ENCODE assay signal across 14 mouse cellular contexts in genomic region chr6:146731692-146732091, GRCm38 (mm10). TPM values are rescaled to one million over a fixed set of nuclear protein-coding genes. Genes with fewer than 3 reads are reported as not detected.
DNase-seq lines count a peak whose midpoint lies in the region; ATAC-seq and TF ChIP-seq lines count a peak whose summit lies in the region.
"Had no signal": no experiment of that assay in that cellular context is flagged by ENCODE, and none has a peak within 500 bp of the region (broad histone marks: within the 10 kb centered on the region; RNA-seq: fewer than 3 reads in every experiment).

No protein-coding gene starts in this region.

- no peak for TF ChIP-seq CTCF in hindbrain, postnatal 0 days (IDR thresholded peaks at IDR 0.05; ENCODE audit: low read depth)

- no peaks in the 10 kb centered on the region for H3K36me3 ChIP-seq in heart, embryonic 12.5 days
- H3K36me3 ChIP-seq in intestine, embryonic 16.5 days (ENCODE audit: control insufficient read depth, insufficient read depth, low read length) = no peaks in the 10 kb centered on the region
- H3K36me3 ChIP-seq in intestine, embryonic 15.5 days = no peaks in the 10 kb centered on the region
- no peaks in the 10 kb centered on the region for H3K36me3 ChIP-seq in hindbrain, postnatal 0 days (ENCODE audit: insufficient read depth, low read length)
- H3K36me3 ChIP-seq: limb, embryonic 13.5 days had no signal

- DNase-seq in heart, postnatal 14 days = no peak
- DNase-seq in MN1 (ENCODE audit: low spot score) = peak; percentile 19
- no peak for DNase-seq in hindbrain, postnatal 0 days (ENCODE audit: low spot score)
- no peak for DNase-seq in lung, postnatal 10 days
- DNase-seq: adrenal gland, adult 2 months; cerebellum, adult 2 months; lung, embryonic 14.5 days; right cerebral cortex, adult 18-20 months; thymus, postnatal 36 days had no signal

- H3K9me3 ChIP-seq in heart, embryonic 12.5 days (replicated peaks) = no peaks in the 10 kb centered on the region
- no peaks in the 10 kb centered on the region for H3K9me3 ChIP-seq in intestine, embryonic 16.5 days (ENCODE audit: control insufficient read depth, low read length)
- no peaks in the 10 kb centered on the region for H3K9me3 ChIP-seq in intestine, embryonic 15.5 days
- no peaks in the 10 kb centered on the region for H3K9me3 ChIP-seq in hindbrain, postnatal 0 days (ENCODE audit: low read length)
- H3K9me3 ChIP-seq: limb, embryonic 13.5 days had no signal

- H3K9ac ChIP-seq in heart, embryonic 12.5 days = no peak overlapping the region
- H3K9ac ChIP-seq in intestine, embryonic 16.5 days (ENCODE audit: low read depth, low read length) = no peak overlapping the region
- no peak overlapping the region for H3K9ac ChIP-seq in intestine, embryonic 15.5 days
- 0 out of 2 replicates have a peak overlapping the region, but pooled peaks have one; percentile 5 for H3K9ac ChIP-seq in hindbrain, postnatal 0 days (replicated peaks; ENCODE audit: low read length)
- H3K9ac ChIP-seq: limb, embryonic 13.5 days; lung, embryonic 14.5 days had no signal

- H3K4me2 ChIP-seq in heart, embryonic 12.5 days = no peak overlapping the region
- no peak overlapping the region for H3K4me2 ChIP-seq in intestine, embryonic 16.5 days (ENCODE audit: low read depth, low read length)
- no peak overlapping the region for H3K4me2 ChIP-seq in intestine, embryonic 15.5 days (replicated peaks)
- H3K4me2 ChIP-seq in hindbrain, postnatal 0 days (ENCODE audit: low read depth, low read length) = no peak overlapping the region
- H3K4me2 ChIP-seq: limb, embryonic 13.5 days; lung, embryonic 14.5 days had no signal

- intact Hi-C loops in heart, postnatal 14 days (cut with DNase I) = no loop called here

- peaks cover 63% of the 10 kb centered on the region for H3K4me1 ChIP-seq in heart, embryonic 12.5 days (replicated peaks)
- peaks cover 21% of the 10 kb centered on the region for H3K4me1 ChIP-seq in intestine, embryonic 16.5 days (ENCODE audit: control insufficient read depth, insufficient read depth, low read length)
- peaks cover 11% of the 10 kb centered on the region for H3K4me1 ChIP-seq in intestine, embryonic 15.5 days (replicated peaks)
- 0 out of 2 replicates have a peak, but pooled peaks cover 4% of the 10 kb centered on the region for H3K4me1 ChIP-seq in hindbrain, postnatal 0 days (ENCODE audit: insufficient read depth, low read length)

- H3K27me3 ChIP-seq in heart, embryonic 12.5 days (replicated peaks) = no peaks in the 10 kb centered on the region
- H3K27me3 ChIP-seq in intestine, embryonic 16.5 days (replicated peaks; ENCODE audit: control insufficient read depth, insufficient read depth, low read length) = no peaks in the 10 kb centered on the region
- H3K27me3 ChIP-seq in intestine, embryonic 15.5 days (replicated peaks) = no peaks in the 10 kb centered on the region
- no peaks in the 10 kb centered on the region for H3K27me3 ChIP-seq in hindbrain, postnatal 0 days (ENCODE audit: insufficient read depth, low read length)
- H3K27me3 ChIP-seq: limb, embryonic 13.5 days had no signal

- whole genome bisulfite sequencing in heart, embryonic 12.5 days = 34% methylated on average over 2 of the region's 2 CpGs
- 37% methylated on average over 2 of the region's 2 CpGs for WGBS in intestine, embryonic 16.5 days
- 37% methylated on average over 2 of the region's 2 CpGs for WGBS in intestine, embryonic 15.5 days
- 32% methylated on average over 2 of the region's 2 CpGs for WGBS in hindbrain, postnatal 0 days

- H3K4me3 ChIP-seq in heart, embryonic 12.5 days = no peak overlapping the region
- H3K4me3 ChIP-seq in intestine, embryonic 16.5 days (ENCODE audit: low read length) = no peak overlapping the region
- no peak overlapping the region for H3K4me3 ChIP-seq in intestine, embryonic 15.5 days (replicated peaks)
- no peak overlapping the region for H3K4me3 ChIP-seq in hindbrain, postnatal 0 days (ENCODE audit: low read length)
- H3K4me3 ChIP-seq: limb, embryonic 13.5 days had no signal

- ATAC-seq in heart, embryonic 12.5 days (ENCODE audit: insufficient number of reproducible peaks, low FRiP score) = no peak
- 0 out of 2 replicates have a peak, but pooled peaks have one; percentile 16 for ATAC-seq in intestine, embryonic 16.5 days
- no peak for ATAC-seq in intestine, embryonic 15.5 days
- ATAC-seq in hindbrain, postnatal 0 days = no peak
- ATAC-seq: forebrain, embryonic 14.5 days had no signal

- peak overlapping the region; percentile 12; the same call in 1 of the 2 replicates for H3K27ac ChIP-seq in heart, embryonic 12.5 days (ENCODE audit: poor library complexity, severe bottlenecking)
- H3K27ac ChIP-seq in intestine, embryonic 16.5 days (ENCODE audit: low read length) = no peak overlapping the region
- H3K27ac ChIP-seq in intestine, embryonic 15.5 days = no peak overlapping the region
- H3K27ac ChIP-seq in hindbrain, postnatal 0 days = peak overlapping the region; percentile 15; the same call in 1 of the 2 replicates
- H3K27ac ChIP-seq: limb, embryonic 13.5 days had no signal

RNA-seq across cellular contexts. Expression of gene Stk38l, which starts 6.9 kb away (rescaled TPM):
- 50.6 and 52.7 TPM in 2 replicates for polyA plus RNA-seq in heart, embryonic 12.5 days (2016; fragmentation: Nextera tagmentation; extraction: Ambion mirVana)
- total RNA-seq in heart, postnatal 14 days (2021) = 10 to 100 TPM; 14.9 to 15.8 TPM
- polyA plus RNA-seq in intestine, embryonic 16.5 days (2015; fragmentation: Nextera tagmentation; extraction: Ambion mirVana) = 17.1 and 17.9 TPM in 2 replicates
- polyA plus RNA-seq in intestine, embryonic 15.5 days (2015; fragmentation: Nextera tagmentation; extraction: Ambion mirVana) = 18.0 and 18.8 TPM in 2 replicates
- 4.5 and 5.0 TPM in 2 replicates for total RNA-seq in hindbrain, postnatal 0 days (2014; rRNA removed)
- polyA plus RNA-seq in hindbrain, postnatal 0 days (2015; fragmentation: Nextera tagmentation; extraction: Ambion mirVana) = 12.3 and 14.4 TPM in 2 replicates

Comparison
In these comparisons a context has a peak if more than half of its experiments do, and no peak if none do; other contexts are left out.
1. H3K27ac ChIP-seq: peak in heart, embryonic 12.5 days (single experiment) and hindbrain, postnatal 0 days (single experiment); none in intestine, embryonic 16.5 days (single experiment) and intestine, embryonic 15.5 days (single experiment).